Mouse (Mus musculus) neural tube, embryonic 13.5 days (tissue): ENCODE results near the gene Ptprn2. TPM values are rescaled to one million over a fixed set of nuclear protein-coding genes. Genes with fewer than 3 reads are reported as not detected.

Source experiments
- ATAC-seq: fragments of 200-750 bp; cut with Nextera tagmentation; 2 replicates; pipeline ENCODE4 v1.8.0; 2017; ENCODE audit warnings: low read depth, mild to moderate bottlenecking, moderate TSS enrichment, moderate library complexity
- H3K27ac ChIP-seq: fragments of 300-500 bp; sonication (generic); replicated peaks from 2 replicates; pipeline ENCODE4 v1.5.1; 2015; ENCODE audit warnings: moderate library complexity, mild to moderate bottlenecking, inconsistent platforms
- H3K27me3 ChIP-seq: fragments of 300-500 bp; sonication (generic); 2 replicates; pipeline ENCODE4 v1.6.1; 2015; ENCODE audit warnings: mild to moderate bottlenecking, inconsistent platforms
- H3K36me3 ChIP-seq: fragments of 300-500 bp; sonication (generic); 2 replicates; pipeline ENCODE4 v1.6.1; 2015; ENCODE audit warnings: mild to moderate bottlenecking, inconsistent platforms
- H3K4me1 ChIP-seq: fragments of 300-500 bp; sonication (generic); replicated peaks from 2 replicates; pipeline ENCODE4 v1.6.1; 2015; ENCODE audit warnings: inconsistent platforms
- H3K4me2 ChIP-seq: fragments of 300-500 bp; sonication (generic); 2 replicates; pipeline ENCODE4 v1.6.1; 2015; ENCODE audit warnings: inconsistent platforms, mild to moderate bottlenecking, moderate library complexity
- H3K4me3 ChIP-seq: fragments of 300-500 bp; sonication (generic); 2 replicates; pipeline ENCODE4 v1.5.1; 2015; ENCODE audit warnings: mild to moderate bottlenecking, inconsistent platforms
- H3K9ac ChIP-seq: fragments of 300-500 bp; sonication (generic); 2 replicates; pipeline ENCODE4 v1.6.1; 2015; ENCODE audit warnings: moderate library complexity, mild to moderate bottlenecking, inconsistent platforms
- H3K9me3 ChIP-seq: fragments of 300-500 bp; sonication (generic); 2 replicates; pipeline ENCODE4 v1.6.1; 2016; ENCODE audit warnings: inconsistent platforms
- WGBS: fragments of 180-500 bp; shearing (Covaris S2); methylation state at CpG from one replicate; pipeline ENCODE4 v1.1.7; 2015; 5-methylcytosine and 5-hydroxymethylcytosine counted together
- polyA plus RNA-seq: library from polyadenylated mRNA; unstranded; fragments of >200 nt; fragmentation: Nextera tagmentation; extraction: Ambion mirVana; gene quantifications from 2 replicates; pipeline ENCODE4 v1.2.1, GENCODE M21; 2015

The Ptprn2 gene
- polyA plus RNA-seq, 1 experiment from 2014 or later, result 10.6 TPM

DNA sequence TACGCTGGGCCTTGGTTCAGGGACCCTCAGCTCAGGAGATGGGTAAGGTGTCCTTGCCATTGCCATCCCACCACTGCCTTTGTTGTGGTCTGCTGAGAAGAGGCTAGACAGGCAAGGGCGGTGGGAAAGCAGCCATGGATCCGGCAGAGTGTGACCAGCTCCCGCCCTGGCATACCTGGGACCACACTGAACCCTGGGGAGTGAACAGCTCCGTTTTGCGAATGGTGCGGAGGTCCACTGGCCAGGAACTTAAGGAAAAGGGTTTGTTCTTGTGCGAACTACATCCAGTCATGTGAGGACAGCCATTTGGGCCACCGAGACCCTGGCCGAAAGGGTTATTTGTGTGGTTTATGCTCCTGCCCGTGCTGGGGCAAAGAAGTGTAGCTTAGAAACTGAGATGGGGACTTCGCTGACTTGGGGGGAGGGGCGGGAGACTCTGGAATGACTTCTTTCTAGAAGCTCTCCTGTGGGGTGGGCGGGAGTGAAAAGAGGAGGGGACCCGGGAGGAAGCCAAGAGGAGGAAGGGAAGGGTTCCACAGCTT, 674.2 kb downstream of the Ptprn2 start:
- Histone ChIP-seq H3K9me3 (no peaks in the 10 kb centered on the region), H3K9ac (peak overlapping the region; percentile 39), H3K4me1 (peaks cover 73% of the 10 kb centered on the region), H3K4me3 (peak overlapping the region; percentile 29), H3K4me2 (peak overlapping the region; percentile 57), H3K36me3 (no peaks in the 10 kb centered on the region), H3K27me3 (peaks cover 60% of the 10 kb centered on the region), H3K27ac (peak overlapping the region; percentile 75)
- ATAC-seq, result no peak
- WGBS, result 13% methylated on average over 15 of the region's 15 CpGs

DNA sequence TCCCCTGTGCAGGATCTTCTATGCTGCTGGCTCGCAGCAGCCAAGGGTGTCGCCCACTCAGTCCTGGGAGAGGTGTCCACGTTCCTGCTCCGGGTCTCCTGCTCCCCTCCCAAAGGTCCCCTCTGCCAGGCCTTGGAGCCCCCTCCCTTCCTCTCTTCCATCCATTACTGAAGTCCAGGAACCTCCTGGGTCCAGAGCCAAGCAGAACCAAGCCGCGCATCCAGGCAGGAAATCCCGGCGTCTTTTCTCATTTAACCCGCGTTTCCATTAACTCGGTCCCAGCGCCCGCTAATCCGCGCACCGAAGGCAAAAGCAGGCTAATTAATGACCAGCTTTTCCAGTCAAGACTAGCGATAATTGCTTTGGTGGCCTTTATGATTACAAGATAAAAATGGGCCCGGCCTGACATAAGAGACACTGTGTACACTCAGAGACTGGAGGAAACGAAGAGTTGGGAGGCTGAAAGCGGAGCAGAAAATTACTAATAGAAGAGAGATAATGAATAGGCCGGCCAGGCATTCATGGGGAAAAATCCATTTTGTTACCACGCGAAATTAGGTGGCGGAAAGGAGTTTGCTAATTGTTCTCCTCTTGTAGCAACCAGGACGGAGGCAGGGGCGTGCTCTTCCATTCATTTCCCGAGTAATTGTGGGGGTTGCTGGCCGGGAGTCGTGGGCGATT, 674.8 kb downstream of the Ptprn2 start:
- peaks cover 54% of the 10 kb centered on the region for H3K27me3 ChIP-seq
- H3K4me1 ChIP-seq, result peaks cover 67% of the 10 kb centered on the region
- H3K4me3 ChIP-seq, result peak overlapping the region; percentile 29
- H3K9me3 ChIP-seq, result no peaks in the 10 kb centered on the region
- WGBS, result 3% methylated on average over 30 of the region's 30 CpGs
- H3K27ac ChIP-seq, result peak overlapping the region; percentile 75
- H3K9ac ChIP-seq, result peak overlapping the region; percentile 39
- no peaks in the 10 kb centered on the region for H3K36me3 ChIP-seq
- peak; percentile 45 for ATAC-seq
- H3K4me2 ChIP-seq, result peak overlapping the region; percentile 57

DNA sequence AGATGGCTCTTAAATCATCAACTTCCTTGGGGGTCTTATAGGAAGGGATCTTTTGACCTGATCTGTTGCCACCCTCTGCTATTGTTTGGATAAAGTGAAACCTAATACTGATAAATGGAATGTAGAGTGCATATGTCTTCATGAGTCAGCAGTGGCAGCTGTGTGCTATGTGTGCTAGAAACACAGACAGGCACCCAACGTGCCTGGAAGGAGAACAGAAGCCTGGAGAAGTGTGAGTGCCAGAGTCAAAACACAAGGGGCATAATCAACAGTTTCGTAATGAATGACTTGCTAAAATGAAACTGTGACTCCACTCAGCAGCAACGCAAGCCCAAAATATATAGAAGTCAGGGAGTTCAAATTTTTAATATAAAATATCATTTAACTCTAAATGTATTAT, 676.7 kb downstream of the Ptprn2 start:
- Histone ChIP-seq H3K36me3 (no peaks in the 10 kb centered on the region), H3K9me3 (no peaks in the 10 kb centered on the region), H3K27ac (no peak overlapping the region), H3K4me2 (no peak overlapping the region), H3K9ac (no peak overlapping the region), H3K4me1 (peaks cover 55% of the 10 kb centered on the region), H3K4me3 (no peak overlapping the region), H3K27me3 (peaks cover 43% of the 10 kb centered on the region)
- 51% methylated on average over 3 of the region's 3 CpGs for WGBS
- no peak for ATAC-seq

DNA sequence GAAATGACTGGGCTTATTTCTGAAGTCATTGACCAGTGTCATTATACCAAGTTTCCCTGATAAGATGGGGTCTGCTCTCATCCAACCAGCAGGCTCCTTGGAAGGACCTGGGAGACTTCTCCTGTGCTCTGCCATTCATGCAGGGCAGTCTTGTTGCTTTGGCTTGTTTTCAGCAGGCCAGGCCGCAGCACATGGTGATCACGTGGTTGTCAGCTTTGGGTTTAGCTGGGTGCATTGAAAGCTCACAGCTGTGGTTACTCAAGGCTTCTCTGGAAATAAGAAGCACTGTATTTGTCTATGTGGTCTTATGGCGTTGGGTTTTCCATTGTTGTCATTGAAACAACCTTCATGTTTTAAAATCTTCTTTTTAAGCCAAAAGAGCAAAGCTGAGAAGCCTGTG, 678.3 kb downstream of the Ptprn2 start:
- H3K4me2 ChIP-seq, result no peak overlapping the region
- no peak overlapping the region for H3K9ac ChIP-seq
- 59% methylated on average over 3 of the region's 3 CpGs for WGBS
- H3K4me3 ChIP-seq, result no peak overlapping the region
- no peak for ATAC-seq
- H3K36me3 ChIP-seq, result no peaks in the 10 kb centered on the region
- peaks cover 40% of the 10 kb centered on the region for H3K4me1 ChIP-seq
- peaks cover 29% of the 10 kb centered on the region for H3K27me3 ChIP-seq
- H3K9me3 ChIP-seq, result no peaks in the 10 kb centered on the region
- no peak overlapping the region for H3K27ac ChIP-seq

DNA sequence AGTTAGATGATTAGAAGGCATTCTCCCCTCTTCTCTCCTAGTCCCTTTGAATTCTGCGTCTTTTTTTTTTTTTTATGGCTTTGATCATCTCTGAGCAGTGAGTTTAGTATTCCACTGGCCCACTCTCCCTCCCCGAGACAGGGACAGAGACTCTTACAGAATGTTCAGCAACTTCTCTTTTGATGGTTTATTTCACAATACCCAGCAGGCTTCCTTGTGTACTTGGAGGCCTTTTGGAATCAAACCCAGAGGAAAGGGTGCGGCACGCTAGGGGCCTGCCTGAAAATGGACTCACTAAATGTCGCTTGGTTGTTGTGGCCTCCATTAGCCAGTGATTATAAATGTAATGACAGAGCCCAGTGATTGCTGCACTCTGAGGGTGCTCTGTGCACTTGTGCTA, 680.7 kb downstream of the Ptprn2 start:
- WGBS, result 62% methylated on average over 5 of the region's 5 CpGs
- no peak for ATAC-seq
- Histone ChIP-seq H3K27ac (no peak overlapping the region), H3K4me3 (no peak overlapping the region), H3K9ac (no peak overlapping the region), H3K4me2 (no peak overlapping the region), H3K36me3 (no peaks in the 10 kb centered on the region), H3K4me1 (peaks cover 34% of the 10 kb centered on the region), H3K27me3 (peaks cover 13% of the 10 kb centered on the region), H3K9me3 (no peaks in the 10 kb centered on the region)

DNA sequence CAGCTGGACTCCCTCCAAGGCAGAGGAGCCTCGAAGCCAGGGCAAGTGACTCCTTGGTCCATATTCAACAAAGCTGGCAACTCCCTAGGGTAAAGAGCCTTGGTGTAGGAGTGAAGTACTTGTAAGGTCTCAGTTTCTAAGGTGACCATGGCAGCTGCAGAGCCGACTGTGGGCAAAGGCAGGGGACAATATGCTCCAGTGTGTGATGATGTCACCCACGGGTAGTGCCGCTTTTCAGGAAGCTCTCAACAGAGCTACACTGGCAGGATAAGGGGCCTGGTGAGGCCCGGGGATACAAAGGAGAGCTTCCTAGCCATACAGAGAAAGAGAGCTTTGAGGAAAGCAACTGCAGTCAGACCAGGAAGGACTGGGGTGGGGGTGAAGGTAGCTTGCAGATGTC, 684.1 kb downstream of the Ptprn2 start:
- peaks cover 49% of the 10 kb centered on the region for H3K4me1 ChIP-seq
- no peaks in the 10 kb centered on the region for H3K9me3 ChIP-seq
- H3K4me3 ChIP-seq, result no peak overlapping the region
- WGBS, result 50% methylated on average over 5 of the region's 5 CpGs
- H3K27me3 ChIP-seq, result no peaks in the 10 kb centered on the region; the same call in 1 of the 2 replicates
- H3K9ac ChIP-seq, result no peak overlapping the region
- H3K27ac ChIP-seq, result no peak overlapping the region
- ATAC-seq, result no peak
- no peak overlapping the region for H3K4me2 ChIP-seq
- no peaks in the 10 kb centered on the region for H3K36me3 ChIP-seq

DNA sequence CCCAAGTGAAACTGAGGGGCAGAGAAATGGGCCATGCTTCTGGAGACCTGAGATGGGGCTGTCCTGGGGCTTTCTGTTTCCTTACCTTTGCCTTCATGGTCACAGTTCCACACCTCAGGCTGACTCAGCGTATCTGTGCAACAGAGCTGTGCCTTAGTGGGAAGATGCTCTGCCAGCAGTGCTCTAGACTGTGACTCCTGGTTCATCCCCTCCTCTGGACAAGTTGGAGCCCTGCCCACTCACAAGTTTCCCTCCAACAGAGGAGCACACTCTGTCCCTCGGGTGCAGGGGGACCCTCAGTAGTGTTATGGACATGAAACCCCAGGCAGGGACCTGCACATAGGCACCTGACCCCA, 687.0 kb downstream of the Ptprn2 start:
- Histone ChIP-seq H3K9me3 (no peaks in the 10 kb centered on the region), H3K27ac (peak overlapping the region; percentile 72), H3K4me3 (no peak overlapping the region), H3K4me2 (no peak overlapping the region), H3K27me3 (0 out of 2 replicates have a peak, but pooled peaks cover 3% of the 10 kb centered on the region), H3K9ac (peak overlapping the region; percentile 23), H3K4me1 (peaks cover 72% of the 10 kb centered on the region), H3K36me3 (no peaks in the 10 kb centered on the region)
- 30% methylated on average over 2 of the region's 2 CpGs for WGBS
- peak; percentile 38 for ATAC-seq

DNA sequence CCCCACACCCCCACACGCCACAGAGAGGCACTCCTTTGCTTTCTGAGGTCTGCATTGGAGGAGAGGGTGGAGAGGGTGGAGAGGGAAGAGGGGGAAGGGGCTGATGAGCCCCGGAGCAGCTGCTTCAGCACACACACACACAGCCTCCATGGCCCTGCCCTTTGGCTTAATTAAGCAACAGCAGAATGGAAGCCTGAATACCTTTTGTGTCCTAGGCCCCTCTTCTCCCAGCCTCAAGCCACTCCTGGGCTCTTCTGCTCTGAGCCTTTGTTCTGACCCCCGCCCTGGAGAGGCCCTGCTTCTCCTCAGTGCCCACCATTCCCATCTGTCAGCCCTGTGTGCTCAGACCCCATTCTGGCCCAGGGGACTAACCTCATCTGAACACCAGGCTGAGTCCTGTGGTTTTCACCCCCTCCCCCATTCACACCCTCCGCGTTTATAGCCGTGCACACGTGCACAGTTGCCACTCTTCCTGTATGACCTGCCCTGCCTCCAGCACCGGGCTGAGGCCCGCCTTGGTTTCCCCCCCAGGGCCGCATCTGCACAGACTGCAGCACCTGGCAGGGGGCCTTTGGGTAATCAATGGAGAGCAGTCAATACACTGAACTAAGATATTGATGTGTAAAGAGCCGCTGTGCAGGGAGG, 687.5 kb downstream of the Ptprn2 start:
- peak; percentile 81 for ATAC-seq
- peak overlapping the region; percentile 23; the same call in 1 of the 2 replicates for H3K9ac ChIP-seq
- no peak overlapping the region for H3K4me2 ChIP-seq
- WGBS, result 7% methylated on average over 11 of the region's 11 CpGs
- peak overlapping the region; percentile 72 for H3K27ac ChIP-seq
- no peak overlapping the region for H3K4me3 ChIP-seq
- no peaks in the 10 kb centered on the region for H3K9me3 ChIP-seq
- peaks cover 72% of the 10 kb centered on the region for H3K4me1 ChIP-seq
- no peaks in the 10 kb centered on the region for H3K36me3 ChIP-seq
- H3K27me3 ChIP-seq, result 0 out of 2 replicates have a peak, but pooled peaks cover 3% of the 10 kb centered on the region

DNA sequence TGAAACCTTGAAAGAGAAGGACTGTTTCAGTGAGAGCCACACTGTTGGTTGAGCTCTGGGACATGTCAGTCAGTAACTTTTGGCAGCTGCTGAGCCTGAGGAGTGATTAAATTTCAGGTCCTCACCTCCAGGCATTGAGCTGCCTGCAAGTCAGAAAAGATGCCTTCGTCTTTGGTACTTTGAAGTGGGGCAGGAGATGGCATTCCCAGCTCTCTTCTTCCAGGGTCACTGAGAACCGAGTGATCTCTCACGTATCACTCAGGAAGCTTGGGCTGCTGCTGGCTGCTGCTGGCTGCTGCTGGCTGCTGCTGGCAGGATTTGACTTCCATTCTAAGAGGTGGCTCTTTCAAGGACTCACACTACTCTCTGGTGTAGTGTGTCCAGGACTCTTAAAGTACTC, 688.7 kb downstream of the Ptprn2 start:
- H3K9ac ChIP-seq, result no peak overlapping the region
- WGBS, result 30% methylated on average over 3 of the region's 3 CpGs
- peaks cover 72% of the 10 kb centered on the region for H3K4me1 ChIP-seq

DNA sequence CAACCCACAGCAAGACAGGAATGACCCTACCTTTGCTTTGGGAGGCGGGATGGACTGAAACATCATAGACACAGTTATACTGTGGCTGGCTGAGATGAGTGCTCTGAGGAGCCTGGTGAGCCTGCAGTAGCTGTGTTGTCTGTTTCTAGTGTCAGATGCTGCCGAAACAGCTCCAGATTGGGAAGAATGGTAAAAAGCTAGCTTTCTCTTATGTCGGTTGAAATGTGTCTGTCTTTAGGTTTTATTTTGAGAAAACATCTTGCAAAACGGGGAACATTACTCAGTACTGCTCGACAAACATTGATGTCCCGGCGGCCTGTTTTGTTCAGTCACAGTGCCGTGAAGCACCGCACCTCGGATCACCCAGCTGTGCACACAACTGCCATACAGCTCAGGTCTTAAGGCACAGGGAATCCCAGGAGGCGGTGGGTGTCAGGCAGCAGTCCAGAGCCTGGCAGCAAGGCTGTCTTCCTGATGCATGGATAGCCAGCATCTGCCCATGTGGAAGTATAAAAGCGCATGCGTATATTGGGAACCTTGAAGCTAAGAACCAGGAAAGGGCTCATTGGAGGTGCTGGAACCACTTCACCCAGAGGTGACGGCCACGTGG, 689.7 kb downstream of the Ptprn2 start:
- no peak overlapping the region for H3K4me3 ChIP-seq
- no peak overlapping the region for H3K4me2 ChIP-seq
- 64% methylated on average over 15 of the region's 15 CpGs for WGBS
- no peaks in the 10 kb centered on the region for H3K36me3 ChIP-seq
- 0 out of 2 replicates have a peak, but pooled peaks cover 3% of the 10 kb centered on the region for H3K27me3 ChIP-seq
- H3K9ac ChIP-seq, result peak overlapping the region; percentile 34; the same call in 1 of the 2 replicates
- H3K4me1 ChIP-seq, result peaks cover 62% of the 10 kb centered on the region
- no peaks in the 10 kb centered on the region for H3K9me3 ChIP-seq
- H3K27ac ChIP-seq, result peak overlapping the region; percentile 38; the same call in 1 of the 2 replicates
- ATAC-seq, result no peak

More for the DNA sequence above, 688.7 kb downstream of the Ptprn2 start:
- H3K27ac ChIP-seq, result no peak overlapping the region
- H3K36me3 ChIP-seq, result no peaks in the 10 kb centered on the region
- H3K4me2 ChIP-seq, result no peak overlapping the region
- ATAC-seq, result no peak
- H3K9me3 ChIP-seq, result no peaks in the 10 kb centered on the region
- no peak overlapping the region for H3K4me3 ChIP-seq
- 0 out of 2 replicates have a peak, but pooled peaks cover 3% of the 10 kb centered on the region for H3K27me3 ChIP-seq

DNA sequence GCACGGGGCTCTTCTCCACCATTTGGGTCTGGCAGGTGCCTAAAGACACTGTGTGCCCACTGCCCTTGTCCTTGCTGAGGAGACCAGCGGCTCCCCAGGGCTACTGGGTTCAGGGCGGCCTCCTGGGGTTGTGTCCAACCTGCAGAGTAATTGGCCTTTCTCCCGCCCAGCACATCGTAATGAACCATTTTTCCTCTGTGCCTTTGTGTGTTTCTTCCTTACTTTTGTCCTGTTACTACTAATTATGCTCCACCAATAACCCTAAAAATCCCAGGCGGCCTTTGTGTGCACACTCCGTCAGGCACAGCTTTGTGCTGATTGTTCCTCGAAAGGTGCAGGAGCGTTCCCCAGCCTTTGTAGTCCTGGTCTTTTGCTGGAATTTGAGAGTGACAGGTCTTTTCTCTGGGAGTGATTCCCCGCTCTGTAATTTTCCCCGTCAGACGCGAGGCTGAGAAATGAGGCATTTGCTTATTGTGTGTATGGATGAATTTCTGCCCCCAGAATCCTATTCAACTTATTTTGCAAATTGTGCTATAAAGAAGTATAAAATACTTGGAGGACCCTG, 690.8 kb downstream of the Ptprn2 start:
- ATAC-seq, result no peak
- no peak overlapping the region for H3K4me2 ChIP-seq
- H3K9ac ChIP-seq, result peak overlapping the region; percentile 43
- H3K9me3 ChIP-seq, result no peaks in the 10 kb centered on the region
- peak overlapping the region; percentile 65 for H3K27ac ChIP-seq
- no peaks in the 10 kb centered on the region for H3K36me3 ChIP-seq
- WGBS, result 19% methylated on average over 13 of the region's 13 CpGs
- no peak overlapping the region for H3K4me3 ChIP-seq
- H3K27me3 ChIP-seq, result 0 out of 2 replicates have a peak, but pooled peaks cover 3% of the 10 kb centered on the region
- peaks cover 54% of the 10 kb centered on the region for H3K4me1 ChIP-seq

DNA sequence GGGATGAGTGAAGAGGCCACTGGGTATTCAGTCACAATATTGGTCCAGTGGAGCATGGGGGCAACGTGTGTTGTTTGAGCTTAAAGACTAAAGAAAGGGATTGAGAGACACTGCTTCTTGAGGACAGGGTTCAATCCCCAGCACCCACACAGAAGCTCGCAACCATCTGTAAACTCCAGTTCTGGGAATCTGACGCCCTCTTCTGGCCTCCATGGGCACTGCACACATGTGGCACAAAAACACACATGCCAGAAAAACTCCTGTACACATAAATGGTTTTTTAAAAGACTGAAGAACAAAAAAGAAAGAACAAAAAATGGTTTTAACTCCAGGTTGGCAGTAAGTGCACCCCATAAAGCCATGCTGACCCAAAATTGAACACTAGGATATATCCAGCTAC, 701.6 kb downstream of the Ptprn2 start:
- no peak for ATAC-seq
- no peak overlapping the region for H3K4me3 ChIP-seq
- H3K9me3 ChIP-seq, result no peaks in the 10 kb centered on the region
- no peak overlapping the region for H3K9ac ChIP-seq
- 0 out of 2 replicates have a peak, but pooled peaks cover 2% of the 10 kb centered on the region for H3K4me1 ChIP-seq
- 84% methylated on average over 3 of the region's 3 CpGs for WGBS
- H3K4me2 ChIP-seq, result no peak overlapping the region
- no peaks in the 10 kb centered on the region; the same call in 1 of the 2 replicates for H3K27me3 ChIP-seq
- H3K27ac ChIP-seq, result no peak overlapping the region
- H3K36me3 ChIP-seq, result peaks cover 37% of the 10 kb centered on the region
